Mouse (Mus musculus): ENCODE measurements around the gene Smarcd3.

DNA sequence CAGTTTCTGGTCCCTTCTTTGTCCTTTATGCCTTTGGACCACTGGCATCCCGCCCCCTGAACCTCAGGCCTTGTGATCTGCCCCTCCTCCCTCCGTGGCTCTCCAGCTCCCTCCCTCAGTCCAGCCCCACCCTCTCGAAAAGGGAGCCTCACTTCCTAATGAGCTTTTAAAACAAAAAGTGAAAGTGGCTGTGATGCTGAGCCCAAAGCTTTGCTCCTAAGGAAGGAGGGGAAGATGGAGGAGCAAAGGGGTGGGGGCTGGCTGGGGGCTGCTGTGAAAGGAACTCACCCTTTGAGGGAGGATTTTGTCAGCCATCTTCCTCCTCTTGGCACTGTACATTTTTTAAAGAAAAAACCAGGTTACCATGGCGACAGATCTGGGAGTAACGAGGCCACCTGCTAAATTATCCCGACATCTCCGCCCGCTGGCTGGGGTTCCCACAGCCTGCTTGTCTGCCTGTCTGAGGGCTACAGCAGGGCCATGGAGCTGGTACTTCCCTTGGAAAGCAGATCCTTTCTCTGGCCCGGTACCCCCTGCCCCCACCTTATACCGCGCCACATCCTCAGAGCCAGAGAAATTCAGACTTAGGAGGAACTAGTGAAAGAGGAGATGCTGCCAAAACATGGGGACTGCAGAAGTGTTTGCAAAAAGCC, 27.6 kb downstream of the Smarcd3 start:
- TF ChIP-seq CTCF (IDR thresholded peaks at IDR 0.05; ENCODE audit: control insufficient read depth, insufficient read depth, insufficient read length) (no peak), MAX (IDR thresholded peaks at IDR 0.05) (no peak), MYOG (IDR thresholded peaks at IDR 0.05; ENCODE audit: control insufficient read depth, extremely low read depth, insufficient read length) (no peak)

Data from C2C12 (cell line).